Mouse (Mus musculus): Measurements from ENCODE around the gene Mdh2. TPM values are rescaled to one million over a fixed set of nuclear protein-coding genes. Genes with fewer than 3 reads are reported as not detected.
A peak's percentile ranks its signal among the peaks of the same experiment; 100 is the strongest.

The Mdh2 gene
- polyA plus RNA-seq, 1 experiment from 2014 or later = 564 TPM

DNA sequence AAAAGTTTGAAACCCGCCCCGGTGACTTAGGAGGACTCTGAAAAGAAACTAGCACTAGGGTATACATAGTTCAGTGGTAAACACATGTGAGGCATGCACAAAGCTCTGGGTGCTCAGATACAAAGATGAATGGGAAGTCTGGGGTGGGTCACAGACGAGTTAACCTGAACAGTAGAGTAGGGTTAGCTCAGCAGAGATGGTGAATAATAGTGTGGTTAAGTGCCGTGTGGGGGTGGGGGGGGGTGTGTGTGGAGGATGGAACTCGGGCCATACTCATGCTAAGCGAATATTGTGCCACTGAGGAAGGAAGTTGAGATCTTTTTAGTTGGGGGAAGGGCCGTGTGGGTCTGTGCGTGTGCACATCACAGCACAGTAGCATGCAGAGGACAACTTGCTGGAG is 2.1 kb downstream of the Mdh2 start:
- no peaks in the 10 kb centered on the region for H3K9me3 ChIP-seq (replicated peaks)
- H3K4me3 ChIP-seq = no peak overlapping the region
- no peak overlapping the region for H3K27ac ChIP-seq
- 0 out of 2 replicates have a peak, but pooled peaks cover 5% of the 10 kb centered on the region for H3K27me3 ChIP-seq
- H3K36me3 ChIP-seq (ENCODE audit: poor library complexity, severe bottlenecking) = peaks cover 39% of the 10 kb centered on the region
- peaks cover 28% of the 10 kb centered on the region for H3K4me1 ChIP-seq
- WGBS = 88% methylated on average over 8 of the region's 8 CpGs
- no peak for ATAC-seq
- peak overlapping the region; percentile 96 for H3K9ac ChIP-seq
- H3K4me2 ChIP-seq = peak overlapping the region; percentile 93; the same call in 1 of the 2 replicates

GRCm38 (mm10) chr5:135782901-135783300 is 4.6 kb downstream of the Mdh2 start:
- Histone ChIP-seq H3K9me3 (replicated peaks) (no peaks in the 10 kb centered on the region), H3K36me3 (ENCODE audit: poor library complexity, severe bottlenecking) (peaks cover 65% of the 10 kb centered on the region), H3K27me3 (no peaks in the 10 kb centered on the region), H3K4me3 (no peak overlapping the region), H3K9ac (no peak overlapping the region), H3K4me2 (no peak overlapping the region), H3K4me1 (peaks cover 22% of the 10 kb centered on the region), H3K27ac (no peak overlapping the region)
- ATAC-seq = no peak
- 90% methylated on average over 4 of the region's 4 CpGs for WGBS

DNA sequence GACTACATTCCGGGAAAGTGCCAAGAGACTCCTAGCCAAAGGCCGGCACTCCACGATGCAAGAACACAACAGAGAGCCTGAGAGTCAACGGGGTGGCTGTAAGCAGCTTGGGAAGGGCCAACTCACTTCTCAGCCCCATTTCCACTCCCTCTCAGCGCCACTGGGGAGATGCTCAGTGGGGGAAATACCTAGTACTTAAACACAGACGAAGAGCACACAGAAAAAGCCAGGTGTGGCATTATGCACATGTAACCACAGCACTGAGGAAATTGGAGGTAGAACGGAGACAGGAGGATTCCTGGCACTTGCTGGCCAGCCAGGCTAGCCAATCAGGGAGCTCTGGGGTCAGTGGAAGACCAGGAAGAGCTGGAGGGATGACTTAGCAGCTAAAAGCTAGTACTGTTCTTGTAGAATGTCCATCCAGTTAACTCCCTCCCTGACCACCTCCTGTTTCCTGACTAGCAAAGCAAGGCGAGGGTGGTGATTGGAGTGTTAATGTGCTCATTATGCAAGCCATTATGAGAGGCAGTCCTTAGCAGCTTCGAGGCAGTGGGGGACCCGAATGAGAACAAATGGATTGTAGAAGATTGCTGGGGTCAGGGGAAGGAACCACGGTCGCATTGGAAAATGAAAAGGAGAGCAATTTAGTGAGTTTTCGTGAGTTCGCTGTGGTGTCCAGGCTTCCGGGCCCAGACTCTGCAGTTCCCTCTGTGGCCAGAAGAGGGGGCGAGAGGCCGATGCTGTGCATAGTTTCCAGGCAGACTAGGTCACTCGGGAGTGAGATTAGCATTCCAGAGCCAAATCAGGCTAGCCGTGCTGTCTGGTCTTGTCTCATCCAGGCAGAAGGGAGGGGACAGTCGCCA is 15.9 kb downstream of the Mdh2 start:
- 0 out of 2 replicates have a peak overlapping the region, but pooled peaks have one; percentile 14 for H3K4me3 ChIP-seq

GRCm38 (mm10) chr5:135794859-135795181 is 16.5 kb downstream of the Mdh2 start:
- 5% methylated on average over 5 of the region's 5 CpGs for WGBS
- Histone ChIP-seq H3K36me3 (ENCODE audit: poor library complexity, severe bottlenecking) (peaks cover 25% of the 10 kb centered on the region), H3K4me3 (no peak overlapping the region), H3K27me3 (no peaks in the 10 kb centered on the region), H3K27ac (no peak overlapping the region), H3K4me2 (peak overlapping the region; percentile 45), H3K4me1 (no peaks in the 10 kb centered on the region; the same call in 1 of the 2 replicates), H3K9me3 (replicated peaks) (no peaks in the 10 kb centered on the region), H3K9ac (no peak overlapping the region)
- ATAC-seq = no peak; the same call in 1 of the 2 replicates

More for the DNA sequence above, 15.9 kb downstream of the Mdh2 start:
- Histone ChIP-seq H3K9me3 (replicated peaks) (no peaks in the 10 kb centered on the region), H3K4me2 (peak overlapping the region; percentile 45), H3K27me3 (no peaks in the 10 kb centered on the region), H3K9ac (no peak overlapping the region), H3K36me3 (ENCODE audit: poor library complexity, severe bottlenecking) (peaks cover 31% of the 10 kb centered on the region), H3K4me1 (no peaks in the 10 kb centered on the region; the same call in 1 of the 2 replicates), H3K27ac (peak overlapping the region; percentile 4; the same call in 1 of the 2 replicates)
- peak; percentile 90 for ATAC-seq
- 9% methylated on average over 20 of the region's 20 CpGs for WGBS

DNA sequence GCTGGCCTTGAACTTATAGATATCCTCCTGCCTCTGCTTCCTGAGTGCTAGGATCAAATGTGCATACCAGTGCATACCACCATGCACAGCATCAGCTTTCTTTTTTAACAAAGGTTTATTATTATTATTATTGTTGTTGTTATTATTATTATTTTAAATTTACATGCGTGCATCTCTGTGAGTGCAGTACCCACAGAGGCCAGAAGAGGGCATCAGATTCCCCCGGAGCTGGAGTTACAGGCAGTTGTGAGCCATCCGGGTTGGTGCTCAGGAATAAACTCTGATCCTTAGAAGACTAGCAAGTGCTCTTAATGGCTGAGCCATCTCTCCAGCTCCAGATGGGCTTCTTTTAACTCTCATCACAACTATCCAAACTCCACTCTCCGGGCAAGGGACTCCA is 21.5 kb downstream of the Mdh2 start:
- Histone ChIP-seq H3K27ac (no peak overlapping the region), H3K36me3 (ENCODE audit: poor library complexity, severe bottlenecking) (no peaks in the 10 kb centered on the region), H3K4me3 (no peak overlapping the region), H3K27me3 (0 out of 2 replicates have a peak, but pooled peaks cover 6% of the 10 kb centered on the region), H3K9ac (no peak overlapping the region), H3K4me2 (no peak overlapping the region), H3K4me1 (peaks cover 13% of the 10 kb centered on the region; the same call in 1 of the 2 replicates), H3K9me3 (replicated peaks) (no peaks in the 10 kb centered on the region)
- whole genome bisulfite sequencing = 51% methylated on average over 4 of the region's 4 CpGs
- ATAC-seq = no peak

- no peak for ATAC-seq
- H3K9me3 ChIP-seq (replicated peaks) = no peaks in the 10 kb centered on the region
- H3K36me3 ChIP-seq (ENCODE audit: poor library complexity, severe bottlenecking) = no peaks in the 10 kb centered on the region
- H3K4me2 ChIP-seq = no peak overlapping the region; the same call in 1 of the 2 replicates
- WGBS = 1% methylated on average over 6 of the region's 6 CpGs
- H3K9ac ChIP-seq = 0 out of 2 replicates have a peak overlapping the region, but pooled peaks have one; percentile 19
- H3K4me3 ChIP-seq = no peak overlapping the region
- H3K27me3 ChIP-seq = peaks cover 10% of the 10 kb centered on the region; the same call in 1 of the 2 replicates
- H3K4me1 ChIP-seq = peaks cover 13% of the 10 kb centered on the region; the same call in 1 of the 2 replicates
- H3K27ac ChIP-seq = 0 out of 2 replicates have a peak overlapping the region, but pooled peaks have one; percentile 27
These were observed 22.6 kb downstream of the Mdh2 start for GRCm38 (mm10) chr5:135800927-135801326.

- WGBS = 90% methylated on average over 8 of the region's 8 CpGs
These were observed 24.4 kb downstream of the Mdh2 start for GRCm38 (mm10) chr5:135802641-135803040.

DNA sequence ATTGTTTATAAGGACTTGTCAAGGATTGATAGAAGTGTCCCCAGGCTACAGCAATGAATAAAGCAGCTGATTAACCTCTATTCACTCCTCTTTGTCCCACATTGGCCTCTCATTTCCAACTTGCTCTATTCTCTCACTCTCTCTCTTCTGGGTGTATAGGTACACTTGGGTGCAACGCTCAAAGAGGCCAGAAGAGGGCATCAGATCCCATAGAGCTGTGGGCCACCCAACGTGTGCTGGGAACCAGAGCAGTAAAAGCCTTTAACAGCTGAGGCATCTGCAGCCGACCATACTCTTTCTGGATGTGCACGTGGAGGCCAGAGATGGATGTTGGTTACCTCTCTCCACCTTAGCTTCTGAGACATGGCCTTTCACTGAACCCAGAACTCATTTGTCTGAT is 24.9 kb downstream of the Mdh2 start:
- H3K9ac ChIP-seq = no peak overlapping the region
- no peaks in the 10 kb centered on the region for H3K9me3 ChIP-seq (replicated peaks)
- no peak overlapping the region for H3K27ac ChIP-seq
- H3K36me3 ChIP-seq (ENCODE audit: poor library complexity, severe bottlenecking) = no peaks in the 10 kb centered on the region
- H3K27me3 ChIP-seq = peaks cover 13% of the 10 kb centered on the region; the same call in 1 of the 2 replicates
- H3K4me2 ChIP-seq = no peak overlapping the region
- H3K4me1 ChIP-seq = peaks cover 26% of the 10 kb centered on the region
- no peak for ATAC-seq
- no peak overlapping the region for H3K4me3 ChIP-seq
- WGBS = 64% methylated on average over 4 of the region's 4 CpGs

More at GRCm38 (mm10) chr5:135802641-135803040, 24.4 kb downstream of the Mdh2 start:
- Histone ChIP-seq H3K27me3 (peaks cover 13% of the 10 kb centered on the region; the same call in 1 of the 2 replicates), H3K27ac (no peak overlapping the region), H3K4me2 (no peak overlapping the region), H3K36me3 (ENCODE audit: poor library complexity, severe bottlenecking) (no peaks in the 10 kb centered on the region), H3K4me1 (peaks cover 21% of the 10 kb centered on the region), H3K9me3 (replicated peaks) (no peaks in the 10 kb centered on the region), H3K4me3 (no peak overlapping the region), H3K9ac (no peak overlapping the region)
- ATAC-seq = no peak

DNA sequence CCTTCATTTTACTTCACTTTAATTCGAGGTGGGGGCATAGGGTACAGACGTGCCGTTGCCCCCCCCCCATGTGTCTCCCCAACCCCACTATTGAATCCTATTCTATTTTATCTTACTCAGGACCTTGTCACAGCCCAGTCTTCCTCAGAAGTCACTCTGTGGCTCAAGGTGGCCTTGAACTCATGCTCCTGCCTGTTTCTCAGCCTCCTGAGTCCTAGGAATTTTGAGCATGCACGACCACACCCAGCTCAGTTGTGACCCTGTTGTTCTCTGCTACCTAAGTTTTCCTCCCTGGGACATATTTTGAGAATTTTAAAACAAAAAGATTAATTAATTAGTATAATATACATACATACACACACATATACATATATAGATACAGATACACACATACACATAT is 25.4 kb downstream of the Mdh2 start:
- Histone ChIP-seq H3K9me3 (replicated peaks) (no peaks in the 10 kb centered on the region), H3K4me1 (peaks cover 30% of the 10 kb centered on the region), H3K27me3 (peaks cover 13% of the 10 kb centered on the region; the same call in 1 of the 2 replicates), H3K4me3 (no peak overlapping the region), H3K4me2 (no peak overlapping the region), H3K9ac (no peak overlapping the region), H3K27ac (no peak overlapping the region), H3K36me3 (ENCODE audit: poor library complexity, severe bottlenecking) (no peaks in the 10 kb centered on the region)
- 92% methylated on average over 4 of the region's 4 CpGs for WGBS
- ATAC-seq = no peak

DNA sequence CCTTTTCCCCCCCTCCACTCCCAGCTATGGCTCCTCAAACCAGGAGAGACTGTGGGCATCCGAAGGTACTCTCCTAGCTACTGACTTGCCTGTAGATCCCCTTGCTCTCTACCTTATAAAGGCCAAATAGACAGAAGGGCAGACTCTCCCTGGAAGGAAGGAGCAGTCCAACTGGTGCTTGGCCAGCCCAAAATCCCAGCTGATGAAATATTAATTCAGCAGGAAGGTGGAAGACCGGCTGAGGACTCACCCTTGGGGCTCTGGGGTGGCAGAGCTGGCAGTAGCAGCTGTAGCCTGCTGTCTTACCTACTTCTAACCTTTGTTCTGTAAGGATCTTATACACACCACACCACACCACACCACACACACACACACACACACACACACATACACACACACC is 26.5 kb downstream of the Mdh2 start:
- Histone ChIP-seq H3K9ac (no peak overlapping the region), H3K4me2 (no peak overlapping the region), H3K27me3 (peaks cover 13% of the 10 kb centered on the region; the same call in 1 of the 2 replicates), H3K36me3 (ENCODE audit: poor library complexity, severe bottlenecking) (no peaks in the 10 kb centered on the region), H3K9me3 (replicated peaks) (no peaks in the 10 kb centered on the region), H3K4me3 (no peak overlapping the region), H3K4me1 (peaks cover 30% of the 10 kb centered on the region), H3K27ac (no peak overlapping the region)
- ATAC-seq = no peak
- 81% methylated on average over 2 of the region's 2 CpGs for WGBS

- H3K4me1 ChIP-seq = peaks cover 18% of the 10 kb centered on the region
These were observed 28.4 kb downstream of the Mdh2 start, which contains the start of gene Srrm3 for GRCm38 (mm10) chr5:135806555-135807262. Srrm3 (plus strand) TSS chr5:135806890.

More at GRCm38 (mm10) chr5:135806555-135807262, 28.4 kb downstream of the Mdh2 start, which contains the start of gene Srrm3:
- WGBS = 3% methylated on average over 29 of the region's 29 CpGs
- Histone ChIP-seq H3K4me2 (peak within 1 kb of the TSS; percentile 68), H3K4me3 (peak within 1 kb of the TSS; percentile 60), H3K27ac (no peak within 1 kb of the TSS; the same call in 1 of the 2 replicates), H3K9ac (peak within 1 kb of the TSS; percentile 86), H3K36me3 (ENCODE audit: poor library complexity, severe bottlenecking) (no peaks in the 10 kb centered on the region), H3K9me3 (replicated peaks) (no peaks in the 10 kb centered on the region), H3K27me3 (peaks cover 7% of the 10 kb centered on the region; the same call in 1 of the 2 replicates)
- ATAC-seq = peak; percentile 77
